Mouse (Mus musculus): ENCODE measurements around the gene C1qtnf5.

GRCm38 (mm10) chr9:44141951-44142350 is 34.9 kb downstream of the C1qtnf5 start:
- TF ChIP-seq EP300 (IDR thresholded peaks at IDR 0.05) (no peak), CTCF (IDR thresholded peaks at IDR 0.05) (no peak)

All from lung, postnatal 0 days (tissue).